Mouse (Mus musculus) adrenal gland, adult 8-10 months (tissue): ENCODE measurements around the gene Serp2. TPM values are rescaled to one million over a fixed set of nuclear protein-coding genes. Genes with fewer than 3 reads are reported as not detected.
"Not testable (repeated sequence)": the region's sequence is repeated elsewhere in the genome, so short reads cannot be mapped to it uniquely, and the experiment has no call there.

Experiments used
- DNase-seq: peaks from one replicate; pipeline ENCODE4 v3.0.0; 2022
- total RNA-seq, 4 experiments: library from RNA; stranded (reverse); gene quantifications; 2 replicates each; pipeline ENCODE4 v1.2.4; 2022

The Serp2 gene
- total RNA-seq, 4 experiments from 2014 or later: 4.5 to 10.0 (median 6.7) TPM

GRCm38 (mm10) chr14:76569271-76569961, 12.7 kb upstream of the Serp2 start:
- DNase-seq: no peak

- DNase-seq: no peak
Observed at GRCm38 (mm10) chr14:76568548-76568947, 11.9 kb upstream of the Serp2 start.

GRCm38 (mm10) chr14:76567280-76567679, 10.6 kb upstream of the Serp2 start:
- DNase-seq: no peak

- no peak for DNase-seq
Observed at GRCm38 (mm10) chr14:76566711-76567110, 10.0 kb upstream of the Serp2 start.

- no peak for DNase-seq
Observed at GRCm38 (mm10) chr14:76566193-76566592, 9.5 kb upstream of the Serp2 start.

GRCm38 (mm10) chr14:76559208-76559607, 2.5 kb upstream of the Serp2 start:
- DNase-seq: no peak

- DNase-seq: not testable (repeated sequence)
Observed at GRCm38 (mm10) chr14:76558171-76558570, 1.5 kb upstream of the Serp2 start.

- DNase-seq: peak; percentile 43
Observed at GRCm38 (mm10) chr14:76556031-76556851, 448 bp downstream of the Serp2 start.

- DNase-seq: no peak
Observed at GRCm38 (mm10) chr14:76555263-76556030, 1.2 kb downstream of the Serp2 start.

- no peak for DNase-seq
Observed at GRCm38 (mm10) chr14:76544136-76544535, 12.6 kb downstream of the Serp2 start.

- DNase-seq: peak; percentile 46
Observed at GRCm38 (mm10) chr14:76541341-76541740, 15.3 kb downstream of the Serp2 start.

GRCm38 (mm10) chr14:76540005-76540670, 16.6 kb downstream of the Serp2 start:
- no peak for DNase-seq

GRCm38 (mm10) chr14:76536921-76537320, 19.8 kb downstream of the Serp2 start:
- DNase-seq: no peak

GRCm38 (mm10) chr14:76535096-76535495, 21.6 kb downstream of the Serp2 start:
- DNase-seq: no peak

GRCm38 (mm10) chr14:76533170-76533815, 23.4 kb downstream of the Serp2 start:
- DNase-seq: no peak

GRCm38 (mm10) chr14:76532257-76533169, 24.2 kb downstream of the Serp2 start:
- DNase-seq: no peak

GRCm38 (mm10) chr14:76531027-76531660, 25.5 kb downstream of the Serp2 start:
- DNase-seq: no peak

GRCm38 (mm10) chr14:76528641-76529040, 28.0 kb downstream of the Serp2 start:
- DNase-seq: no peak

GRCm38 (mm10) chr14:76527758-76528313, 28.9 kb downstream of the Serp2 start:
- no peak for DNase-seq
